Mouse (Mus musculus) heart, embryonic 12.5 days (tissue): Measurements from ENCODE around the gene Ccdc62. TPM values are rescaled to one million over a fixed set of nuclear protein-coding genes. Genes with fewer than 3 reads are reported as not detected.

Experiments
- ATAC-seq: fragments of 200-750 bp; cut with Nextera tagmentation; 2 replicates; pipeline ENCODE4 v1.8.0; 2017; ENCODE audit warnings: moderate TSS enrichment, moderate library complexity; ENCODE audit not compliant: insufficient number of reproducible peaks, low FRiP score
- H3K27ac ChIP-seq: fragments of 300-500 bp; sonication (generic); 2 replicates; pipeline ENCODE4 v1.5.1; 2016; ENCODE audit warnings: mild to moderate bottlenecking, moderate library complexity; ENCODE audit not compliant: poor library complexity, severe bottlenecking
- H3K27me3 ChIP-seq: fragments of 300-500 bp; sonication (generic); replicated peaks from 2 replicates; pipeline ENCODE4 v1.6.1; 2016; ENCODE audit warnings: mild to moderate bottlenecking, moderate library complexity
- H3K36me3 ChIP-seq: fragments of 300-500 bp; sonication (generic); 2 replicates; pipeline ENCODE4 v1.6.1; 2016; ENCODE audit warnings: mild to moderate bottlenecking, moderate library complexity
- H3K4me1 ChIP-seq: fragments of 300-500 bp; sonication (generic); replicated peaks from 2 replicates; pipeline ENCODE4 v1.6.1; 2016; ENCODE audit warnings: mild to moderate bottlenecking
- H3K4me2 ChIP-seq: fragments of 300-500 bp; sonication (generic); 2 replicates; pipeline ENCODE4 v1.6.1; 2016; ENCODE audit warnings: mild to moderate bottlenecking, moderate library complexity
- H3K4me3 ChIP-seq: fragments of 300-500 bp; sonication (generic); 2 replicates; pipeline ENCODE4 v1.5.1; 2016; ENCODE audit warnings: mild to moderate bottlenecking
- H3K9ac ChIP-seq: fragments of 300-500 bp; sonication (generic); 2 replicates; pipeline ENCODE4 v1.6.1; 2016; ENCODE audit warnings: mild to moderate bottlenecking, moderate library complexity
- H3K9me3 ChIP-seq: fragments of 300-500 bp; sonication (generic); replicated peaks from 2 replicates; pipeline ENCODE4 v1.6.1; 2016; ENCODE audit warnings: mild to moderate bottlenecking, moderate library complexity
- WGBS: fragments of 180-500 bp; shearing (Covaris S2); methylation state at CpG from one replicate; pipeline ENCODE4 v1.1.7; 2016; 5-methylcytosine and 5-hydroxymethylcytosine counted together
- polyA plus RNA-seq: library from polyadenylated mRNA; unstranded; fragments of >200 nt; fragmentation: Nextera tagmentation; extraction: Ambion mirVana; gene quantifications from 2 replicates; pipeline ENCODE4 v1.2.1, GENCODE M21; 2016

Ccdc62 gene
- polyA plus RNA-seq, 1 experiment from 2014 or later: 7.1 TPM

- Histone ChIP-seq H3K9me3 (no peaks in the 10 kb centered on the region), H3K4me3 (no peak overlapping the region), H3K4me2 (no peak overlapping the region), H3K4me1 (peaks cover 9% of the 10 kb centered on the region; the same call in 1 of the 2 replicates), H3K27ac (no peak overlapping the region), H3K27me3 (peaks cover 3% of the 10 kb centered on the region; the same call in 1 of the 2 replicates), H3K36me3 (no peaks in the 10 kb centered on the region), H3K9ac (no peak overlapping the region)
- ATAC-seq: no peak
- 65% methylated on average over 5 of the region's 5 CpGs for WGBS
These were observed 38.0 kb downstream of the Ccdc62 start for GRCm38 (mm10) chr5:123968468-123968867.

- WGBS: 84% methylated on average over 8 of the region's 8 CpGs
- Histone ChIP-seq H3K9ac (no peak overlapping the region), H3K36me3 (no peaks in the 10 kb centered on the region), H3K27me3 (peaks cover 3% of the 10 kb centered on the region; the same call in 1 of the 2 replicates), H3K9me3 (no peaks in the 10 kb centered on the region), H3K27ac (no peak overlapping the region), H3K4me2 (no peak overlapping the region), H3K4me3 (no peak overlapping the region), H3K4me1 (peaks cover 10% of the 10 kb centered on the region; the same call in 1 of the 2 replicates)
- no peak for ATAC-seq
These were observed 38.7 kb downstream of the Ccdc62 start for GRCm38 (mm10) chr5:123969216-123969615.

- H3K9me3 ChIP-seq: no peaks in the 10 kb centered on the region
- H3K9ac ChIP-seq: no peak overlapping the region
- H3K4me3 ChIP-seq: no peak overlapping the region
- no peak overlapping the region for H3K27ac ChIP-seq
- no peaks in the 10 kb centered on the region for H3K36me3 ChIP-seq
- peaks cover 9% of the 10 kb centered on the region; the same call in 1 of the 2 replicates for H3K27me3 ChIP-seq
- no peak for ATAC-seq
- H3K4me1 ChIP-seq: peaks cover 10% of the 10 kb centered on the region; the same call in 1 of the 2 replicates
- WGBS: 82% methylated on average over 4 of the region's 4 CpGs
- no peak overlapping the region for H3K4me2 ChIP-seq
These were observed 40.1 kb downstream of the Ccdc62 start for GRCm38 (mm10) chr5:123970576-123970975.

GRCm38 (mm10) chr5:123972453-123972852 lies 42.0 kb downstream of the Ccdc62 start:
- Histone ChIP-seq H3K27ac (no peak overlapping the region), H3K9ac (no peak overlapping the region), H3K4me1 (peaks cover 14% of the 10 kb centered on the region; the same call in 1 of the 2 replicates), H3K36me3 (no peaks in the 10 kb centered on the region), H3K9me3 (no peaks in the 10 kb centered on the region), H3K4me2 (no peak overlapping the region), H3K27me3 (peaks cover 26% of the 10 kb centered on the region; the same call in 1 of the 2 replicates), H3K4me3 (no peak overlapping the region)
- no peak for ATAC-seq
- WGBS: 79% methylated on average over 6 of the region's 6 CpGs

GRCm38 (mm10) chr5:123973299-123974178 lies 43.1 kb downstream of the Ccdc62 start, which contains the start of gene Hip1r:
TSS of gene Hip1r (plus strand) at chr5:123973628.
- peak; percentile 76 for ATAC-seq
- peak within 1 kb of the TSS; percentile 81 for H3K4me3 ChIP-seq
- 2% methylated on average over 65 of the region's 106 CpGs for WGBS
- H3K27me3 ChIP-seq: peaks cover 29% of the 10 kb centered on the region; the same call in 1 of the 2 replicates
- H3K9me3 ChIP-seq: no peaks in the 10 kb centered on the region
- no peak within 1 kb of the TSS for H3K27ac ChIP-seq
- H3K36me3 ChIP-seq: no peaks in the 10 kb centered on the region
- peaks cover 23% of the 10 kb centered on the region for H3K4me1 ChIP-seq
- peak within 1 kb of the TSS; percentile 81 for H3K9ac ChIP-seq
- H3K4me2 ChIP-seq: peak within 1 kb of the TSS; percentile 98

- WGBS: 2% methylated on average over 14 of the region's 14 CpGs
- no peak overlapping the region for H3K27ac ChIP-seq
- peak overlapping the region; percentile 81 for H3K9ac ChIP-seq
- H3K27me3 ChIP-seq: peaks cover 29% of the 10 kb centered on the region; the same call in 1 of the 2 replicates
- ATAC-seq: 0 out of 2 replicates have a peak, but pooled peaks have one; percentile 16
- H3K4me1 ChIP-seq: peaks cover 24% of the 10 kb centered on the region
- H3K9me3 ChIP-seq: no peaks in the 10 kb centered on the region
- H3K4me3 ChIP-seq: peak overlapping the region; percentile 81
- H3K4me2 ChIP-seq: peak overlapping the region; percentile 98
- H3K36me3 ChIP-seq: no peaks in the 10 kb centered on the region
These were observed 43.7 kb downstream of the Ccdc62 start for GRCm38 (mm10) chr5:123974179-123974485.

- no peak overlapping the region for H3K27ac ChIP-seq
- no peaks in the 10 kb centered on the region for H3K9me3 ChIP-seq
- H3K9ac ChIP-seq: 0 out of 2 replicates have a peak overlapping the region, but pooled peaks have one; percentile 81
- peaks cover 29% of the 10 kb centered on the region; the same call in 1 of the 2 replicates for H3K27me3 ChIP-seq
- ATAC-seq: no peak
- H3K36me3 ChIP-seq: no peaks in the 10 kb centered on the region
- WGBS: 45% methylated on average over 11 of the region's 11 CpGs
- H3K4me1 ChIP-seq: peaks cover 28% of the 10 kb centered on the region
- peak overlapping the region; percentile 98 for H3K4me2 ChIP-seq
- peak overlapping the region; percentile 81 for H3K4me3 ChIP-seq
These were observed 44.2 kb downstream of the Ccdc62 start for GRCm38 (mm10) chr5:123974616-123975111.

- Histone ChIP-seq H3K27me3 (peaks cover 26% of the 10 kb centered on the region; the same call in 1 of the 2 replicates), H3K9me3 (no peaks in the 10 kb centered on the region), H3K9ac (no peak overlapping the region), H3K27ac (no peak overlapping the region), H3K36me3 (no peaks in the 10 kb centered on the region), H3K4me3 (no peak overlapping the region), H3K4me1 (peaks cover 28% of the 10 kb centered on the region), H3K4me2 (no peak overlapping the region)
- ATAC-seq: no peak
- WGBS: 49% methylated on average over 6 of the region's 6 CpGs
These were observed 45.2 kb downstream of the Ccdc62 start for GRCm38 (mm10) chr5:123975668-123976180.

- H3K4me1 ChIP-seq: peaks cover 38% of the 10 kb centered on the region
- ATAC-seq: no peak
- 50% methylated on average over 3 of the region's 3 CpGs for WGBS
These were observed 46.8 kb downstream of the Ccdc62 start for GRCm38 (mm10) chr5:123977231-123977630.

GRCm38 (mm10) chr5:123978131-123978530 lies 47.7 kb downstream of the Ccdc62 start:
- H3K4me3 ChIP-seq: no peak overlapping the region
- peaks cover 45% of the 10 kb centered on the region for H3K4me1 ChIP-seq
- no peaks in the 10 kb centered on the region for H3K9me3 ChIP-seq
- WGBS: 69% methylated on average over 5 of the region's 5 CpGs
- H3K9ac ChIP-seq: no peak overlapping the region
- no peak overlapping the region for H3K27ac ChIP-seq
- no peaks in the 10 kb centered on the region for H3K36me3 ChIP-seq
- ATAC-seq: no peak
- no peak overlapping the region for H3K4me2 ChIP-seq
- H3K27me3 ChIP-seq: 0 out of 2 replicates have a peak, but pooled peaks cover 26% of the 10 kb centered on the region

More at GRCm38 (mm10) chr5:123977231-123977630, 46.8 kb downstream of the Ccdc62 start:
- H3K27ac ChIP-seq: no peak overlapping the region
- H3K4me3 ChIP-seq: no peak overlapping the region
- no peaks in the 10 kb centered on the region for H3K36me3 ChIP-seq
- peaks cover 26% of the 10 kb centered on the region; the same call in 1 of the 2 replicates for H3K27me3 ChIP-seq
- no peaks in the 10 kb centered on the region for H3K9me3 ChIP-seq
- H3K4me2 ChIP-seq: no peak overlapping the region
- no peak overlapping the region for H3K9ac ChIP-seq
